Mouse (Mus musculus): Measurements from ENCODE around the gene Gper1.

DNA sequence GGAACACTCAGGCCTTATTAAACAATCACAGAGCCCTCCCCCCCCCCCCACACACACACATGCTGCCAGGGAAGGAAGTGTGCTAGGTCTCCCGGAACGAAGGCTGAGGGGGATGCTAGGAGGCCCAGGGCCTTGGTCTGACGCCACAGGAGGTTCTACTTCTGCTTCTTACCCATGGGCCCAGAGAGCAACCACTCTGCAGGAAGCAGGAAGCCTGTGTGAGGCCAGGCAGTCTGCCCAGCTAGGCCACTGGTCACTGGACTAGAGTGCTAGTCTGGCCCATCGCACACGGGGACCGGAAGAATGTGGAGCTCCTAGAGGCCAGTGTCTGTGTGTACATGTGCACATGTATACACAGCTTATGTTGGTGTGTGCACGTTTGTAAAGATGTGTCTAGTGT, 14.4 kb upstream of the Gper1 start:
- no peak for TF ChIP-seq POLR2A (IDR thresholded peaks at IDR 0.05; ENCODE audit: borderline replicate concordance, insufficient read depth, low read length)
- no peak for TF ChIP-seq CTCF (IDR thresholded peaks at IDR 0.05; ENCODE audit: borderline replicate concordance, insufficient read depth, low read depth, low read length)
